Mouse (Mus musculus): ENCODE data around the gene Taf1d.
"Not testable (repeated sequence)": the region's sequence is repeated elsewhere in the genome, so short reads cannot be mapped to it uniquely, and the experiment has no call there.

The Taf1d gene

DNA sequence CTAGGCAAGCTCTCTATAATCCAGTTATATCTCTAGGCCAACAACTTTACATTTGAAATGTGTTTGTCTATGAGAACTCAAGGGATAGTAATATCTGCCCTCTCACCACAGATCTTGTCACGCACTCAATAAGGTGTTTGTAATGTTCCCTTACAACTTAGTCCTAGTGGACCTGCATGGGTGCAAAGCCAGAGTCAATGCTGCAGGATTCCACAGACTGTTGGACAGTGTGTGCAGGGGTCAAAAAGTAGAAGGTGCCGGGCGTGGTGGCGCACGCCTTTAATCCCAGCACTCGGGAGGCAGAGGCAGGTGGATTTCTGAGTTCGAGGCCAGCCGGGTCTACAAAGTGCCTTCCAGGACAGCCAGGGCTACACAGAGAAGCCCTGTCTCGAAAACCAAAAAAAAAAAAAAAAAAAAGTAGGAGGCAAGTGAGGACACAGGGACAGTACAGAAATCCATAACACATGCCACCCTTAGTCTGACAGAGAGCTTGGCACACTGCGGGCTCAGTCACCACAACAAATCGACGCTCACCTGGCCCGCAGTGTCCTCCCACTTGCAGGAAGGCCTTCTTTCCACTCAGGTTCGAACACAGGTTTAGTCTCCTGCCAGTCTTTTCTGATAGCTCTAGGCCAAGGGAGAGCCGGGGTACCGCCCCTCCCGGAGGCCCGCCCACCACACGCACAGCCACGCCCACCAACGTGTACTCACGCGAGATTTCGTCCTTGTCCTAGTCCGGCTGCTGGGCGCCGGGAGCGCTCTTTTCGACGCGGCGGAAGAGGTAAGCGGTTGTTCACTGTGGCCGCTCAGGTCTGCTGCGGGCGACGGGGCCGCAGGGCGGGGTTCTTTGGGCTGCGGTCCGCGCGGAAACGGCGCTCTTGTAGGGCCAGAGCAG, at the start of gene Taf1d:
Gene Taf1d, plus strand, starts transcription at position 712 of the 895 bp plus-strand sequence.
- peak; percentile 97 to 98 for DNase-seq

GRCm38 (mm10) chr9:15256214-15256613, 49.8 kb upstream of the Taf1d start:
- DNase-seq, result no peak

- no peak for DNase-seq
These were observed 44.0 kb upstream of the Taf1d start for GRCm38 (mm10) chr9:15261980-15262379.

GRCm38 (mm10) chr9:15263487-15263886, 42.5 kb upstream of the Taf1d start:
- peak; percentile 43 to 61 for DNase-seq

GRCm38 (mm10) chr9:15273981-15274380, 32.0 kb upstream of the Taf1d start:
- no peak for DNase-seq

DNA sequence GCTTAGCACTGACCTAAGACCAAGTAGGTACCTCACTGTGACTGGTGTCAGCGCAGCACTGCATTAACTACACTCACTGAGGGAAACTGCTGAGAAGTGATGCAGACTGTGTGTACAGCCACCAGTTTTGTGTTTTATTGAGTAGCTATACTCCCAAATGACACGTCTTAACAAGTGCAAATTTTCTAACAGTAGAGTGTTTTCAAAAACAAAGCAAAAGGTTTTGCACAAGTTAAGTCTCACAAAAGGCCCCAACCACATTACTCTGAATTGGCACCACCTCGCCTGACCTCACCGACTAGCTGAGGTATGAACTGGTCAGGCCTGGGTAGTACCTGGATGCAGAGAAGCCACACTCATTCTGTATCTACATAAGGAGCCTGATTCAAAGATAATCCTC, 29.2 kb upstream of the Taf1d start:
- DNase-seq, result no peak

DNA sequence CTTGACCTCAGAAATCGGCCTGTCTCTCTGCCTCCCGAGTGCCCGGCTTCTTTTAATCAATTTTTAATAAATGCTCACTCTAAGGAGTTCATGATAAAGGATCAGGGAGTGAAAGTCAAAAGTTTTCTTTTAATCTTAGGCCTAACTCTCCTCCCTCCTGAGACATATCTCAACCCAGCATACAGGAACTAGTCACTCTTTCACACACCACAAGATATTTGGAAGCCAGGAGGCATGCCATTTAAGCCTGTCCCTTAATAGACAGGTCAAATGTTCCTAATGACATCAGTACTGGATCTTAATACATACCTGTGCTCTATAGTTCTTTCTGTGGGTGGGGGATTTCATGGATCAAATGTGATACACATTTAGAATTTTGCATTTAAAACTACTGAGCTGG, 27.7 kb upstream of the Taf1d start:
- DNase-seq, result no peak

DNA sequence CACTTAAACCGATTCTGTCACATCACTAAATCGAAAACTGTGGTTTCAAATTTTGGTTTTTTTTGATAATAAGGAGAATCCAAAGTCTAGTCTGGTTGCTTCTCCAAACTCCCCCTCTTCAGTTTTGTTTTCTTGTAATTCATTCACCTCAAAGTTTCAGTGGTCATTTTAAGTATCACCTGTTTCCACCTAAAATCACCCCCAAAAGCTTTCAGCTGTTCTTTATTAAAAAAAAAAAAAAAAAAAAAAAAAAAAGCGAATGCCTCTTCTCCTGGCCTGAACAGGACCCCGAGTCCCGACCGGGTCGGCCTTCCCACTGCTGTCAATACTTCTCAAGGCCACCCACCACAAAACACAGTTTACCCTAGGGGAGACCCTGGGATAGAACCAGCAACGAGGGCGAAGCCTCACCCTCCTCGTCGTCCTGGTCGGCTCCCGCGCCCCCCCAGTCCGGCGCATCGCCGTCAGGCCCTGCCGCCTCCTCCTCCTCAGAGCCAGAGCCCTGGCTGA, 26.8 kb upstream of the Taf1d start:
- no peak for DNase-seq

GRCm38 (mm10) chr9:15279649-15280490, 26.1 kb upstream of the Taf1d start, which contains the start of gene Med17:
TSS of gene Med17 (minus strand) at chr9:15279931.
- DNase-seq, result peak; percentile 94 to 96

DNA sequence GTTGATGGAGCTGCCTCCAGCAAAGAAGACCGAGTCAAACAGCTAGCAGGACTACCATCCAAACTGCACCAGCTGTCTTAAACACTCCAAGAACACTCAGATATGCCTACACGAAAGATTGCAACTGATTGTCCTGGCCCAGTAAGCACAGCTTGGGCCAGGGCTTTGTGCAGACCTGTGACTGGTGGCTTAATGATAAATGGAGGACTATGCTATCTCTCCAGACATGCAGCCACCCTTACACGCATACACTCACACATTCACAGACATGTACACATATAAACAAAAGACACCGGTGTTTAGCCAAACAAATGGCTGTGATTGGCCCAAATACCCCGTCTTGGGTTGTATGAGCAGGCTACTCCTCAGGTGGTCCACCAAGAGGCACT, 25.5 kb upstream of the Taf1d start:
- DNase-seq, result no peak

GRCm38 (mm10) chr9:15285443-15285842, 20.6 kb upstream of the Taf1d start:
- no peak for DNase-seq

DNA sequence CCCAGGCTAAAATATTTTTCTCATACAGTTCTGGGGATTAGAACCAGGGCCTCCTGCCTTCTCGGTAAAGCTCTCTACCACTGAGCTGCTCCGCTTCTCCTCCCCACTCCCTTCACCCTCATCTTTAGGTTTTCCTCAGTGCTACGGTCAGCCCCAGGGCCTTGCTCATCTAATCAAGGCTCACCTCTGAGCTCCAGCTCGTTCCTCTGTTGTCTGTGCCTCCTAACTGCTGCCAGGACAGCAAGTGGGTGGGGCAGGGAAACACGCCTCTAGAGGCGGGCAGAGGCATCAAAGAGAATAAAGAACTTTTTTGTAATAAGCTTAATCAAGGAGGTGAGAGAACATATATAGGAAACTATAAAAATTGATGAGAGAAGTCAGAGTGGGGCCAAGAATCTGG, 18.2 kb upstream of the Taf1d start:
- DNase-seq, result no peak

- DNase-seq, result no peak
These were observed 17.6 kb upstream of the Taf1d start for GRCm38 (mm10) chr9:15288402-15288801.

DNA sequence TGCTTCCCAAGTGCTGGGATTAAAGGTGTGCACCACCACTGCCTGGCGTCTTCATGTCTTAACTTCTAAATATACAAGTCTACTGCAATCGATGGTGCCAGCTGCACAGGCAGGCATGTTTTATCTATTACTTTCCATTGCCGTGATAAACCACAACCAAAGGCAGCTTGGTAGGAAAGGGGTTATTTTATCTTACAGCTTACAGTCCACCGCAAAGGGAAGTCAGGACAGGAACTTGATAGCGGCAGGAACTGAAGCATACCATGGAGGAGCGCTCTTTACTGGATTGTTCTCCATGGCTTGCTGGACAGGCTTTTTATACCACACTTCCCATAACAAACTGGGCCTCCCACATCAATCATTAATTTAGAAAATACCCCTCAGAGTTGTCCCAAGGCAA, 16.8 kb upstream of the Taf1d start:
- no peak for DNase-seq

GRCm38 (mm10) chr9:15297112-15297511, 8.9 kb upstream of the Taf1d start:
- DNase-seq, result no peak

GRCm38 (mm10) chr9:15298451-15298850, 7.6 kb upstream of the Taf1d start:
- DNase-seq, result no peak

- DNase-seq, result no peak
These were observed 6.0 kb upstream of the Taf1d start for GRCm38 (mm10) chr9:15300056-15300455.

DNA sequence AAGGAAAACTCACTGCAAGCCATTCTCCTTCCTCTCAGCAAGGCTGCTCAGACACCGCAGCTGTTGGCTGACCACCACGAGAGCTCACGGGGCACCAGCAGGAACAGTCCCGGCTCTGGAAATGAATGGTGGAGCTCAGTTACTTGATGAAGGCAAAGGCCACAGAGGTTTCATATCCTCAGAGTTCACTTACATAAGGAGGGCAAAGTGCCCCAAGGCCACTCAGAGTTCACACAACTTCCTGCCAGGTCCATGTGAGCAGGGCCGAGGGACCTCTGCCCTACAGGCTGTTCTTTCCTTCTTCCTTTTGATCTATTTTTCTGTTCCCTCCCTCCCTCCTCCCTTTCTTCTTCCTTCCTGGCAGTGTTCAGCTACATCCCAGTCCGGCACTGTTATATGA, 4.6 kb upstream of the Taf1d start:
- DNase-seq, result no peak

DNA sequence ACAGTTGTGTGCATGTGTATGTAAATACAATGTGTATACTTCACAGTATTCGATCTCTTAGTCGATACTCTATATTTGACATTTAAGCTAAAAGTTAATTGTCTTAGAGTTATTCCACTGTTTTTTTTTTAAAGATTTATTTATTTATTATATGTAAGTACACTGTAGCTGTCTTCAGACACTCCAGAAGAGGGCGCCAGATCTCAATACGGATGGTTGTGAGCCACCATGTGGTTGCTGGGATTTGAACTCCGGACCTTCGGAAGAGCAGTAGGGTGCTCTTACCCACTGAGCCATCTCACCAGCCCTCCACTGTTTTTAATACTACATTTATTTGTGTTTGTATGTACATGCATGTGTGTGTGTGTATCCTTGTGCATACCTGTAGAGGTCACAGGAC, 4.0 kb upstream of the Taf1d start:
- DNase-seq, result not testable (repeated sequence)

DNA sequence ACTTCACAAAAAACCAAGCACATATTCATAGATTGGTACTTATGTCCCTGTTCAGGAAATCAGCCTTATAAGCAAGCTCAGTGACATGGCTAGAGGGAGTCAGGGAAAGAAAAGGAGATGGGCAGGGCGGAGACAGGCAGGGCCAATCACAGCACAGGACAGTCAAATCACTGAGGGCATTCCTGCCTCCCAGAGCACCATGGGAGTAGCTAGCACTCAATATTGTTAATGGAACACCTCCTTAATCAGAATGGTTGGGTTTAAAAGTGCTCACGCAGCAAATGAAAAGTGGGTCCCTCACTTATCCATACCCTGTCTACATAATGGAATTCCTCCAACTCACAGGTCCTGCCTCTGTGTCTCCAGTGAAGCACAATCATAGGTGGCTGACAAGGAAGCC, 3.1 kb upstream of the Taf1d start:
- no peak for DNase-seq

- DNase-seq, result no peak
These were observed 545 bp downstream of the Taf1d start, which contains the start of gene 4931406C07Rik for GRCm38 (mm10) chr9:15306398-15307119. TSS of gene 4931406C07Rik (minus strand) at chr9:15306448.

DNA sequence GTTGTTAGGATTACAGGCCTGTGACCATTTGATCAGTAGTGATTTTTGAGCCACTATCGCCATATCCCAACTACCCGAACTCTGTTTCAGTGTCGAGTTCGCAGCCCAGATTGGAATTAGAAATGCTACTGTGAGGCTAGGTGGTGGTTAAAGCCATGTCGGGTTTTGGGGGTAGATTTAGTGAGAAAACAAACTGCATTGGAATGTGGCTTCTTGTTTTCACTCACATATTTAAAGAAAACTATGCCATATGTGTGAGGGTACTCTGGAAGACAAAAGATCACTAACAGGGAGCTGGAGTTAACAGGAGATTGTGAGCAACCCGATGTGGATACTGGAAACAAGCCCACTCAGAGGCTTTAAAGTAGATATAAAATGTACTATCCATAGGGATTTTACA, 1.2 kb downstream of the Taf1d start:
- no peak for DNase-seq

- DNase-seq, result no peak
These were observed 2.2 kb downstream of the Taf1d start for GRCm38 (mm10) chr9:15308254-15308653.

Measured in cerebellum, postnatal 36 days (tissue).